Mouse (Mus musculus): ENCODE data around the gene Cd180. TPM values are rescaled to one million over a fixed set of nuclear protein-coding genes. Genes with fewer than 3 reads are reported as not detected.
"Not testable (repeated sequence)": the region's sequence is repeated elsewhere in the genome, so short reads cannot be mapped to it uniquely, and the experiment has no call there.

Cd180 gene
- polyA plus RNA-seq, 1 experiment from 2014 or later = 0.63 TPM

DNA sequence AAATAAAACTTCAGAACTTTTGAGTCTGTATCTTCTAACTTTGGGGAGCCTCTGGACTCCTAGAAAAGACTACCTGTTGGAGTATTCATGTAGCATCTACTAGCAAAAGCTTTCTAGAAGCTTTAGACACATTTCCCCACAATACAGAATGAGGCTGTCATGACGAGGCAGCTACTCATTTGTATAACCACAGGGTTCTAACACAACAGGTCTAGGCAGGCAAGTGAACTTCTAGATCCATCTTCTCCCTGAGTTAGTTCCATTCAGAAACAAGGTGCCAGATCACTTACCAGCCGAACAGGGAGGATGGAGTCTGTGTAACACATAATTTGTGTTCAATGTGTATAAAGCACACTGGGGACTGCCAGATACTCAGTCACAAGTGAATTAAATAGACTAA lies 32.5 kb downstream of the Cd180 start:
- H3K4me1 ChIP-seq (ENCODE audit: control insufficient read depth, insufficient read depth, low read depth, low read length) = no peaks in the 10 kb centered on the region
- WGBS = 84% methylated on average over 2 of the region's 2 CpGs
- H3K36me3 ChIP-seq (ENCODE audit: control insufficient read depth, insufficient read depth, low read length) = no peaks in the 10 kb centered on the region
- no peak for ATAC-seq
- no peak overlapping the region for H3K9ac ChIP-seq (ENCODE audit: low read depth, low read length)
- no peaks in the 10 kb centered on the region for H3K9me3 ChIP-seq (ENCODE audit: control insufficient read depth, low read length)
- H3K4me3 ChIP-seq (ENCODE audit: low read length) = no peak overlapping the region
- H3K27me3 ChIP-seq (replicated peaks; ENCODE audit: control insufficient read depth, insufficient read depth, low read length) = no peaks in the 10 kb centered on the region
- no peak overlapping the region for H3K27ac ChIP-seq (ENCODE audit: low read depth, low read length)
- no peak overlapping the region for H3K4me2 ChIP-seq (ENCODE audit: low read length)

DNA sequence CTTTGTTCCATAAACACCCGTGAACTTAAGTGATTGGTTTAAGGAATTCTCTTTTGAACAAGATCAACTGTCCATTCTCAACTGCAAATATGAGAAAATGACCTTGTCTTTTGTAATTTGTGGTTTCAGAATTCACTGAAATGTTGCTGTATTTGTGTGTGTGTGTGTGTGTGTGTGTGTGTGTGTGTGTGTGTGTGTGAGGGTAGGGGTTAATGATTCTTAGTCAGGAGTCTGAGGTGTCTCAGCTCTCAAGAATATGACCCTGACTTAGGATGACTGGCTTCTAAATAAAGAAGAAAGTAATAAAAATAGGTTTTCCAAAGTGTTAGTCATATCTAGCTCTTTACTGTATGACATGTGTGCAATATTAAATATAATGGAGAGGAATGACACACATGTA lies 33.5 kb downstream of the Cd180 start:
- Histone ChIP-seq H3K4me3 (ENCODE audit: low read length) (no peak overlapping the region), H3K9ac (ENCODE audit: low read depth, low read length) (no peak overlapping the region), H3K4me1 (ENCODE audit: control insufficient read depth, insufficient read depth, low read depth, low read length) (no peaks in the 10 kb centered on the region), H3K27me3 (replicated peaks; ENCODE audit: control insufficient read depth, insufficient read depth, low read length) (no peaks in the 10 kb centered on the region), H3K36me3 (ENCODE audit: control insufficient read depth, insufficient read depth, low read length) (no peaks in the 10 kb centered on the region), H3K27ac (ENCODE audit: low read depth, low read length) (no peak overlapping the region), H3K4me2 (ENCODE audit: low read length) (no peak overlapping the region), H3K9me3 (ENCODE audit: control insufficient read depth, low read length) (no peaks in the 10 kb centered on the region)
- 85% methylated on average over 1 of the region's 1 CpGs for WGBS
- no peak for ATAC-seq

DNA sequence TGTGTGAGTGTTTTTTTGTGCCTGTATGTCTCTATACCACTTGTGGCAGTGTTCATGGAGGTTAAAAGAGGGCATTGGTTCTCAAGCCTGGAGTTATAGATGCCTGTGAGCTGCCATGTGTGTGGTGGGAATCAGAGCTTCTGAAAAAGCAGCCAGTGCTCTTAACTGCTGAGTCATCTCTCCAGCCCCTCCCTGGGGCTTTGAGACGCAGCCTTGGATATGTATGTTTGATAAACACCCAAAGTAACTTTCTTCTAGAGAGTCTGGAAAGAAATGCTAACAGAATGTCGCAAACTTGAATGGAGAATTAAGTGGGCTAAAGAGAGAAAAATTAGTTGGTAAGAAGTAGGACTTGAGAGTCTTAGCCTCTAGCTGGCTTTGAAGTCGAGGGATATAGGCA lies 34.7 kb downstream of the Cd180 start:
- Histone ChIP-seq H3K9ac (ENCODE audit: low read depth, low read length) (no peak overlapping the region), H3K4me1 (ENCODE audit: control insufficient read depth, insufficient read depth, low read depth, low read length) (no peaks in the 10 kb centered on the region), H3K27ac (ENCODE audit: low read depth, low read length) (no peak overlapping the region), H3K4me2 (ENCODE audit: low read length) (no peak overlapping the region), H3K4me3 (ENCODE audit: low read length) (no peak overlapping the region), H3K36me3 (ENCODE audit: control insufficient read depth, insufficient read depth, low read length) (no peaks in the 10 kb centered on the region), H3K27me3 (replicated peaks; ENCODE audit: control insufficient read depth, insufficient read depth, low read length) (no peaks in the 10 kb centered on the region), H3K9me3 (ENCODE audit: control insufficient read depth, low read length) (no peaks in the 10 kb centered on the region)
- ATAC-seq = no peak
- 86% methylated on average over 3 of the region's 3 CpGs for WGBS

DNA sequence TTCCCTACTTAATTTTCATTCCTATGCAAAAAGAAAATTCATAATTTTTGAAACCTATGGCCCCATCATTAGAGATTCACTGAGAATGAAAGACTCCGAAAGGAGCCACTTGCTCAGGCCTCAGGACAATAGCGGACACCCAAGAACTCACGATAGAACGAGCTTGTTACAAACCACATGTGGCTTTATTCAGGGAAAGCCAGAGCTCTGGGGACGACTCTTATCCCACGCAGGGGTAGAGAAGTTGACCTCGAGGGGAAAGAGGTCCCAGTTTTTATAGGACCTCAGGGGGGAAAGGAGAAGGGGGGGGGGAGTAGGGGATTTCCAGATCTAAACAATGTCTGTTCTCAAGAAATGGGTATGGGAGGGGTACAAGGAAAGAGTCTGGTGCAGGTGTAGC lies 35.6 kb downstream of the Cd180 start:
- H3K4me3 ChIP-seq (ENCODE audit: low read length); H3K9ac ChIP-seq (ENCODE audit: low read depth, low read length); H3K36me3 ChIP-seq (ENCODE audit: control insufficient read depth, insufficient read depth, low read length); H3K27me3 ChIP-seq (replicated peaks; ENCODE audit: control insufficient read depth, insufficient read depth, low read length); H3K9me3 ChIP-seq (ENCODE audit: control insufficient read depth, low read length); H3K4me1 ChIP-seq (ENCODE audit: control insufficient read depth, insufficient read depth, low read depth, low read length); H3K4me2 ChIP-seq (ENCODE audit: low read length); H3K27ac ChIP-seq (ENCODE audit: low read depth, low read length); ATAC-seq: not testable (repeated sequence)
- 64% methylated on average over 7 of the region's 7 CpGs for WGBS

DNA sequence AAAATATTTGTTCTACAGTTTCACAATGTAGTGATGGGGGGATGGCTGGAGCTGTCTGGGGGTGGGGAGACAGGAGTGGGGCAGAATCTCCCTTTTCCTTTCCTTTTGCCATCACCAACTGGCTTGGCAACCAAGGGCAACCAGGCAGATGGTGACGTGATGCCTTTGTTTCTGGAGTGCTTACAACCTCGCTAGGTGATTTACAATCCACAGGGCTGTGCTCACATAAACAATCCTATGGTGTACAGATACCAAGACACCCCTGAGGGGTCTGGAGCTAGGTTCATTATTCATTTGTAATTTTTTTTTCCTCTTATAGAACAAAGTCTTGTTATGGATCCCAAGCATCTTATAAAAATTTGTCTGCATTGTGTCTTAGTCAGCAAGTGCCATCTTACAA lies 39.7 kb downstream of the Cd180 start:
- Histone ChIP-seq H3K4me1 (ENCODE audit: control insufficient read depth, insufficient read depth, low read depth, low read length) (no peaks in the 10 kb centered on the region), H3K9me3 (ENCODE audit: control insufficient read depth, low read length) (no peaks in the 10 kb centered on the region), H3K4me2 (ENCODE audit: low read length) (no peak overlapping the region), H3K27me3 (replicated peaks; ENCODE audit: control insufficient read depth, insufficient read depth, low read length) (no peaks in the 10 kb centered on the region), H3K36me3 (ENCODE audit: control insufficient read depth, insufficient read depth, low read length) (peaks cover 12% of the 10 kb centered on the region), H3K4me3 (ENCODE audit: low read length) (no peak overlapping the region), H3K9ac (ENCODE audit: low read depth, low read length) (no peak overlapping the region), H3K27ac (ENCODE audit: low read depth, low read length) (no peak overlapping the region)
- WGBS = 55% methylated on average over 2 of the region's 2 CpGs
- ATAC-seq = no peak

DNA sequence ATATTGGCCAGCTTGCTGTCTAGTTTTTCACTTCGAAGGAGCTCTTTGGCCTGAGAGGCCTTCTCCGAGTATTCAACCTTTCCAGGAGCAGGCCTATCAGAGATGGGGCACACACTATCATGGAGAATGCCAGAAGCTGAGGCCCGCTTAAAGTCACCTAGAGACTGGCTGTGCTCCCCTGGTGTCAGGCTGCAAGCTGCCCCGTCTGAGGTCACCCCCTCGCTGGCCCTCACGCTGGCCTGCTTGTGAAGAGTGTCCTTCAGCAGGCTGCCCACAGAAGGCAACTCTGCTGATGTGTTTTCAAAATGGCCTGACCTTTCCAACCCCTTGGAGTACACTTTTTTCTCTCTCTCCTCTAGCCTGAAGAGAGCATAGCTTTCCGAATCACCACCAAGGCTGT lies 44.5 kb downstream of the Cd180 start:
- no peak overlapping the region for H3K4me3 ChIP-seq (ENCODE audit: low read length)
- no peaks in the 10 kb centered on the region for H3K27me3 ChIP-seq (replicated peaks; ENCODE audit: control insufficient read depth, insufficient read depth, low read length)
- no peak overlapping the region for H3K4me2 ChIP-seq (ENCODE audit: low read length)
- no peaks in the 10 kb centered on the region for H3K9me3 ChIP-seq (ENCODE audit: control insufficient read depth, low read length)
- 92% methylated on average over 7 of the region's 7 CpGs for WGBS
- H3K4me1 ChIP-seq (ENCODE audit: control insufficient read depth, insufficient read depth, low read depth, low read length) = no peaks in the 10 kb centered on the region
- H3K36me3 ChIP-seq (ENCODE audit: control insufficient read depth, insufficient read depth, low read length) = peaks cover 20% of the 10 kb centered on the region
- ATAC-seq = no peak
- H3K27ac ChIP-seq (ENCODE audit: low read depth, low read length) = no peak overlapping the region
- no peak overlapping the region for H3K9ac ChIP-seq (ENCODE audit: low read depth, low read length)

DNA sequence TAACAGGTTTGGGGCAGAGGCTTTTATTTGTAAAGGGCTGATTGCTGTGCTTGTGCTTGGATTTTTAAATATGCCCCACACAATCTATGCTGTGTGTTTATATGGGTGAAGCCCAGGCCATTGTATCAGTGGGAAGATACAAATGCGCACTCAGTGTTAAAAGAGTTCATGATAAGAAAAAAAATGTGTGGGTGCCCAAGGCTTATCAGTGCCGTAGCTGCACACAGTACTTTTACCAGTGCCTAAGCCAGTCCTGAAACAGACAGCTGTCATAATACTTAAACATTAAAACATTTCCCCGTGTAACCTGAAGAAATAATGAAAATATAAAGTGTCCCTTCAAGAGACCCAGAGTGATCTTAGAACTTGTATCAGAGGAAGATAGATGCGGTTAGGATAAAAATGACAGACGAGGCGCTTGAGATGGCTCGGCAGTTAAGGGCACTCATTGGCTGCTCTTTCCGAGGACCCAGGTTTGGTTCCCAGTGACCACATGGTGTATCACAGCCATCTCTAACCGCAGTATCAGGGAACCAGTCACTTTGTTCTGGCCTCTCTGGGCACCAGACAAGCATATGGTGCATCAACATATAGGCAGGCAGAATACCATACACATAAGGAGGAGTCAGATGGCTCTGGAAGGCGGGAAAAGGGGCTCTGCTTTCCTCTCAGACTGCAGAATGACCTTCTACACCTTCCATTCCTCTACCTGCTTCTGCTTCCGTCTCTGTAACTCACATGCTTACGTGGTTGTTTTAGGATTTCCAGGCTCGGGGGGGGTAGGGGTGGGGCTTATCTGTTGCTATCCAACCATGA lies 46.6 kb downstream of the Cd180 start:
- 92% methylated on average over 13 of the region's 13 CpGs for WGBS
- ATAC-seq = no peak

DNA sequence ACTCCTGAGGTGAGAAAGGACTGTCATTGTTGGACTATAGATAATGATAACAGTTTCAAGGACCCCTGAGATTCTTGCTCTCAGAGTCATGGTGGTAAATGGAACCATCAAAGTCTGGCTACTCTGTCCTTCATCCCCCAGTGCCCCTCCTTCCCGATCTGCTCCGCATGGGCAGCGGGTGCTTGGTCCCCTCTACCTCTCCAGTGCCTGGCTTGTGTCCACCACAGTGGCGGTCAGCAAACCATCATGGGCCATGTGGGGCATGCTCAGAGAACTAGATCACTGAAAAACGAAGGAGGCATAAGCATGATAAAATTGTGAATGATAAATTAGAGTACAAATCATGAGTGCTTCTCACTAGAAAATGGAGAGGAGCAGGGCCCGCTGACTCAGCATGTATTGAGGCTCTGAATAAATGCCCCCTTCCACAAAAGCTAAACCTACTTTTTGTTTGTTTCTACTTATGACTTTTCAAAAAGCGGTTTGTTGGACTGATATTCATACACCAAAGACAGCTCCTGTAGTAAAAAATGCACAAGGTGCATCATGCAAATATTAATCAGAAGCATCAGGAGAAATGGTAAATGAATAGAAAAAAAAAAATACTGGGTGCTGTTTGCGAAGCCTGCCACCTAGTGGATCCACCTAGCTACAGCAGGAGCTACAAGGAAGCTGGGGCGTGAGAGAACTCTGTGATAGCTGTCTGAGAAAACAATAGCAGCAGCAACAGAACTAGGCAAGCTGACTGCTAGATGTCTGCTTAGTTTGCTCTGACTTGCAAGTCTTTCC lies 51.3 kb downstream of the Cd180 start:
- Histone ChIP-seq H3K4me1 (ENCODE audit: control insufficient read depth, insufficient read depth, low read depth, low read length) (no peaks in the 10 kb centered on the region), H3K4me2 (ENCODE audit: low read length) (no peak overlapping the region), H3K36me3 (ENCODE audit: control insufficient read depth, insufficient read depth, low read length) (no peaks in the 10 kb centered on the region), H3K9ac (ENCODE audit: low read depth, low read length) (no peak overlapping the region), H3K27me3 (replicated peaks; ENCODE audit: control insufficient read depth, insufficient read depth, low read length) (no peaks in the 10 kb centered on the region), H3K4me3 (ENCODE audit: low read length) (no peak overlapping the region), H3K27ac (ENCODE audit: low read depth, low read length) (no peak overlapping the region), H3K9me3 (ENCODE audit: control insufficient read depth, low read length) (no peaks in the 10 kb centered on the region)
- 69% methylated on average over 9 of the region's 9 CpGs for WGBS
- ATAC-seq = no peak

More for the DNA sequence above, 46.6 kb downstream of the Cd180 start:
- no peak overlapping the region for H3K27ac ChIP-seq (ENCODE audit: low read depth, low read length)
- no peak overlapping the region for H3K9ac ChIP-seq (ENCODE audit: low read depth, low read length)
- H3K4me2 ChIP-seq (ENCODE audit: low read length) = no peak overlapping the region
- no peaks in the 10 kb centered on the region for H3K4me1 ChIP-seq (ENCODE audit: control insufficient read depth, insufficient read depth, low read depth, low read length)
- H3K36me3 ChIP-seq (ENCODE audit: control insufficient read depth, insufficient read depth, low read length) = peaks cover 20% of the 10 kb centered on the region
- no peaks in the 10 kb centered on the region for H3K27me3 ChIP-seq (replicated peaks; ENCODE audit: control insufficient read depth, insufficient read depth, low read length)
- no peak overlapping the region for H3K4me3 ChIP-seq (ENCODE audit: low read length)
- no peaks in the 10 kb centered on the region for H3K9me3 ChIP-seq (ENCODE audit: control insufficient read depth, low read length)

DNA sequence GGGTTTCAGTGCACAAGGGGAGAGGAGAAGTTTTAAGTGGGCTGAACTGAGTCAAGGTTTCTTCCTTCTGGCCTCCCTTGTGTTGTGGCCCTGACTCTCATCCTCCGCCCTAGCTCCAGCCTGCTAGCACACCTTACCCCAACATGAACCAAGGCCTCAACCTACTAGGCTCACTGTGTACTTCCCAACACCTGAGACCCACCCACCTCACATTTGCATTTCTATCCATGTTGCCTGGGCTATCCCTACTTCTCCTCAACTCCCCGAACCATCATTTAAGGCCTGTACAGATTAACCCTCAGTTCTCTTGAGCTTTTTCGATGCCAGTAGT lies 51.9 kb downstream of the Cd180 start:
- Histone ChIP-seq H3K27me3 (replicated peaks; ENCODE audit: control insufficient read depth, insufficient read depth, low read length) (no peaks in the 10 kb centered on the region), H3K9me3 (ENCODE audit: control insufficient read depth, low read length) (no peaks in the 10 kb centered on the region), H3K27ac (ENCODE audit: low read depth, low read length) (no peak overlapping the region), H3K36me3 (ENCODE audit: control insufficient read depth, insufficient read depth, low read length) (no peaks in the 10 kb centered on the region), H3K9ac (ENCODE audit: low read depth, low read length) (no peak overlapping the region), H3K4me3 (ENCODE audit: low read length) (no peak overlapping the region), H3K4me1 (ENCODE audit: control insufficient read depth, insufficient read depth, low read depth, low read length) (no peaks in the 10 kb centered on the region), H3K4me2 (ENCODE audit: low read length) (no peak overlapping the region)
- 95% methylated on average over 3 of the region's 3 CpGs for WGBS
- ATAC-seq = no peak
